Mouse (Mus musculus): ENCODE results near the gene Thegl. TPM values are rescaled to one million over a fixed set of nuclear protein-coding genes. Genes with fewer than 3 reads are reported as not detected.

Thegl gene
- polyA plus RNA-seq, 1 experiment = 0.92 TPM

DNA sequence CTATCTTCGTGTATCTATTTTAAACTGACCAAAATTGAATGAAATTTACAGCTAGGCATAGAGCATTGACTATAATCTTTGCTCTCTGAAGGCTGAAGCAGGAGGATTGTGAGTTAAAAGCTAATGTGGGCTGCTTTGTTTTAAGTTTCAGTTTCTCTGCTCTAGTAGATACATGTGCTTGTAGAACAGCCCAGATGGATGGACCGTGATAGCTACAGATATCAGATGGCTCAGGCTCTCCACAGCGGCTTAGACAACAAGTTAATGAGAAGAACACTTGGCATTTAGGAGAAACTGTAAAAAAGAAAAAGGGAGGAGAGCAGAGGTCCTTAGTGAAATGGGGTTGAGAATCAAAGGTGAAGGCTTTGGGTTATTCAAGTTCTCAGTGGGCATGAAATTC is 25.0 kb upstream of the Thegl start:
- TF ChIP-seq CTCF (IDR thresholded peaks at IDR 0.05; ENCODE audit: control insufficient read depth, insufficient read depth, low read length) (no peak), POLR2A (IDR thresholded peaks at IDR 0.05; ENCODE audit: borderline replicate concordance, control insufficient read depth, low read depth, low read length) (no peak)

GRCm38 (mm10) chr5:76993174-76993814 is 22.5 kb upstream of the Thegl start:
- WGBS = 68% methylated on average over 5 of the region's 5 CpGs
- no peak for TF ChIP-seq CTCF (IDR thresholded peaks at IDR 0.05; ENCODE audit: control insufficient read depth, insufficient read depth, low read length)
- no peak for TF ChIP-seq POLR2A (IDR thresholded peaks at IDR 0.05; ENCODE audit: borderline replicate concordance, control insufficient read depth, low read depth, low read length)
- Histone ChIP-seq H3K27ac (ENCODE audit: control insufficient read depth, insufficient read depth, low read depth, low read length, poor library complexity) (no peak overlapping the region), H3K4me1 (ENCODE audit: control insufficient read depth, insufficient read depth, low read length) (no peaks in the 10 kb centered on the region), H3K4me3 (replicated peaks; ENCODE audit: control insufficient read depth, low read depth, low read length) (no peak overlapping the region)

More for the DNA sequence above, 25.0 kb upstream of the Thegl start:
- Histone ChIP-seq H3K4me1 (ENCODE audit: control insufficient read depth, insufficient read depth, low read length) (no peaks in the 10 kb centered on the region), H3K4me3 (replicated peaks; ENCODE audit: control insufficient read depth, low read depth, low read length) (no peak overlapping the region), H3K27ac (ENCODE audit: control insufficient read depth, insufficient read depth, low read depth, low read length, poor library complexity) (no peak overlapping the region)
- 69% methylated on average over 3 of the region's 3 CpGs for WGBS

DNA sequence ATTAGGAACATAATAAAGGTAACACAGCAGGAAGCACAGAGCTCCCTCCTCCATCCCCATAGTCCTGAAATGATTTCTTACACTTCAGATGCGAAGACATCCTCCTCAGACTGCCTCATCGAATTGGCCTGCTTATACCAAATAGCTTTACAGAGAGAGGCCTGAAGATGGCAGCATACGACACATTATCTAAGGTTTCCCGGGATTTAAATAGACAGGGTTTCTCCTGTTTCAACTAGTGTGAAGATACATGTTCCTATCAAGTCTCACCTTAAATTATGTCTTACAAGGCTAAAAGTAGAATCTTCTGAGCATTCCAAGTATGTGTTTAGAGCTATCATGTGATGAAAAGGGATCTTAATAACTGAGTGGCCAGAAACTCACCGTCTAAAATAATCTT is 17.4 kb upstream of the Thegl start:
- Histone ChIP-seq H3K27ac (ENCODE audit: control insufficient read depth, insufficient read depth, low read depth, low read length, poor library complexity) (no peak overlapping the region), H3K4me1 (ENCODE audit: control insufficient read depth, insufficient read depth, low read length) (no peaks in the 10 kb centered on the region), H3K4me3 (replicated peaks; ENCODE audit: control insufficient read depth, low read depth, low read length) (no peak overlapping the region)
- no peak for TF ChIP-seq CTCF (IDR thresholded peaks at IDR 0.05; ENCODE audit: control insufficient read depth, insufficient read depth, low read length)
- no peak for TF ChIP-seq POLR2A (IDR thresholded peaks at IDR 0.05; ENCODE audit: borderline replicate concordance, control insufficient read depth, low read depth, low read length)
- 68% methylated on average over 5 of the region's 5 CpGs for WGBS

DNA sequence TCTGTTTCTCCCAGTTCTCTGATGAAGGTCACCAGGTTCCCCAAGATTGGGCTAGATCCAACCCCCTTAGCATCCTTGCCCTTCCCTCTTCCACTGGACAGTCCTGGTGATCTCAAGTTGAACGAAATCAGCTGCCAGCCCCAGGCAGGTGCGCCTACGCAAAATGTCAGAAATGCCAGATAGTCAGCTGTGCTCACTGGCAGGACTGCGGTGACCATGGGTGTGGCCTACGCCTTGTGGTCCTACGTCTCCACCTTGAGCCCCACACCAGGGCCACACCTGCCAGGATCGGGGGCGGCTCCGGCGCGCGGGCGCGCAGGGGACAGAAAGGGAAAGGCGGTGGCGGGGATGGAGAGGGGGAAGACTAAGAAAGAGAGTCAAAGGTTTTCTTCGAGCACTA is 14.6 kb upstream of the Thegl start:
- WGBS = 93% methylated on average over 17 of the region's 17 CpGs
- peaks cover 2% of the 10 kb centered on the region for H3K4me1 ChIP-seq (ENCODE audit: control insufficient read depth, insufficient read depth, low read length)
- TF ChIP-seq POLR2A (IDR thresholded peaks at IDR 0.05; ENCODE audit: borderline replicate concordance, control insufficient read depth, low read depth, low read length) (no peak), CTCF (IDR thresholded peaks at IDR 0.05; ENCODE audit: control insufficient read depth, insufficient read depth, low read length) (no peak)
- H3K27ac ChIP-seq (ENCODE audit: control insufficient read depth, insufficient read depth, low read depth, low read length, poor library complexity) = no peak overlapping the region
- H3K4me3 ChIP-seq (replicated peaks; ENCODE audit: control insufficient read depth, low read depth, low read length) = no peak overlapping the region

- 90% methylated on average over 6 of the region's 6 CpGs for WGBS
These were observed 11.6 kb upstream of the Thegl start, which contains the start of gene Arl9 for GRCm38 (mm10) chr5:77004051-77004821. Gene Arl9, plus strand, starts transcription at chr5:77004055.

GRCm38 (mm10) chr5:77010352-77010751 is 5.5 kb upstream of the Thegl start:
- no peak for TF ChIP-seq POLR2A (IDR thresholded peaks at IDR 0.05; ENCODE audit: borderline replicate concordance, control insufficient read depth, low read depth, low read length)
- no peak for TF ChIP-seq CTCF (IDR thresholded peaks at IDR 0.05; ENCODE audit: control insufficient read depth, insufficient read depth, low read length)
- Histone ChIP-seq H3K27ac (ENCODE audit: control insufficient read depth, insufficient read depth, low read depth, low read length, poor library complexity) (no peak overlapping the region), H3K4me3 (replicated peaks; ENCODE audit: control insufficient read depth, low read depth, low read length) (no peak overlapping the region), H3K4me1 (ENCODE audit: control insufficient read depth, insufficient read depth, low read length) (no peaks in the 10 kb centered on the region)
- WGBS = 76% methylated on average over 9 of the region's 9 CpGs

More at GRCm38 (mm10) chr5:77004051-77004821, 11.6 kb upstream of the Thegl start, which contains the start of gene Arl9:
- Histone ChIP-seq H3K27ac (ENCODE audit: control insufficient read depth, insufficient read depth, low read depth, low read length, poor library complexity) (no peak within 1 kb of the TSS), H3K4me1 (ENCODE audit: control insufficient read depth, insufficient read depth, low read length) (peaks cover 2% of the 10 kb centered on the region), H3K4me3 (replicated peaks; ENCODE audit: control insufficient read depth, low read depth, low read length) (no peak within 1 kb of the TSS)
- TF ChIP-seq CTCF (IDR thresholded peaks at IDR 0.05; ENCODE audit: control insufficient read depth, insufficient read depth, low read length) (no peak), POLR2A (IDR thresholded peaks at IDR 0.05; ENCODE audit: borderline replicate concordance, control insufficient read depth, low read depth, low read length) (no peak)

DNA sequence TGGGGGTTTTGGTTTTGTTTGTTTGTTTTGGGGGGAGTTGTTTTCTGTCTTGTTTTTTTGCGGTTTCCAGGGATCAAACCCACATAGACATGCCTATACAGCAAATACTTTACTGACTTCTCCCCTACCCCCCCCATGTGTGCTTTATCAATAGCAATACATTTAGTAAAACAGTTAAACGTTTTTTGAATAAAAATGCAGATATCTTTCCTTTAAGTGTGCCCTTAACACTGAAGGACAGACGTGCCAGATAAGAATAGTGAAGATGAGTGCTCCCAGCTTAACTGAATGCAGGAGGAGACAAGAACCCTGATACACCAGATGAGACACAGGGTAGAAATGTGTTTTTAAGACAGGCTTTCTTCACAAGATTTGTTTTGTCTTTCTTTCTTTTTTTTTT is 4.7 kb upstream of the Thegl start:
- H3K27ac ChIP-seq (ENCODE audit: control insufficient read depth, insufficient read depth, low read depth, low read length, poor library complexity) = no peak overlapping the region
- 52% methylated on average over 3 of the region's 3 CpGs for WGBS
- H3K4me3 ChIP-seq (replicated peaks; ENCODE audit: control insufficient read depth, low read depth, low read length) = no peak overlapping the region

GRCm38 (mm10) chr5:77013171-77013570 is 2.7 kb upstream of the Thegl start:
- TF ChIP-seq POLR2A (IDR thresholded peaks at IDR 0.05; ENCODE audit: borderline replicate concordance, control insufficient read depth, low read depth, low read length) (no peak), CTCF (IDR thresholded peaks at IDR 0.05; ENCODE audit: control insufficient read depth, insufficient read depth, low read length) (no peak)
- H3K4me3 ChIP-seq (replicated peaks; ENCODE audit: control insufficient read depth, low read depth, low read length) = no peak overlapping the region
- H3K4me1 ChIP-seq (ENCODE audit: control insufficient read depth, insufficient read depth, low read length) = no peaks in the 10 kb centered on the region
- no peak overlapping the region for H3K27ac ChIP-seq (ENCODE audit: control insufficient read depth, insufficient read depth, low read depth, low read length, poor library complexity)
- WGBS = 40% methylated on average over 3 of the region's 3 CpGs

More for the DNA sequence above, 4.7 kb upstream of the Thegl start:
- H3K4me1 ChIP-seq (ENCODE audit: control insufficient read depth, insufficient read depth, low read length) = no peaks in the 10 kb centered on the region
- TF ChIP-seq POLR2A (IDR thresholded peaks at IDR 0.05; ENCODE audit: borderline replicate concordance, control insufficient read depth, low read depth, low read length) (no peak), CTCF (IDR thresholded peaks at IDR 0.05; ENCODE audit: control insufficient read depth, insufficient read depth, low read length) (no peak)
